22 mouse cellular contexts compared by ENCODE assay signal in genomic region chr6:107426529-107426928, GRCm38 (mm10).
A peak's percentile ranks its signal among the peaks of the same experiment; 100 is the strongest.
DNase-seq lines count a peak whose midpoint lies in the region; ATAC-seq and TF ChIP-seq lines count a peak whose summit lies in the region.
"Had no signal": no experiment of that assay in that cellular context is flagged by ENCODE, and none has a peak within 500 bp of the region (broad histone marks: within the 10 kb centered on the region; RNA-seq: fewer than 3 reads in every experiment).

No protein-coding gene starts in this region.

- H3K4me1 ChIP-seq in forebrain, embryonic 13.5 days = no peaks in the 10 kb centered on the region
- peaks cover 4% of the 10 kb centered on the region; the same call in 1 of the 2 replicates for H3K4me1 ChIP-seq in forebrain, embryonic 15.5 days
- H3K4me1 ChIP-seq in forebrain, embryonic 14.5 days (ENCODE audit: control insufficient read depth, insufficient read depth, low read length) = no peaks in the 10 kb centered on the region
- no peaks in the 10 kb centered on the region for H3K4me1 ChIP-seq in forebrain, embryonic 12.5 days
- H3K4me1 ChIP-seq in forebrain, postnatal 0 days (ENCODE audit: insufficient read depth) = no peaks in the 10 kb centered on the region
- H3K4me1 ChIP-seq in forebrain, embryonic 10.5 days = peaks cover 20% of the 10 kb centered on the region

- no peaks in the 10 kb centered on the region for H3K9me3 ChIP-seq in forebrain, embryonic 13.5 days (replicated peaks)
- no peaks in the 10 kb centered on the region for H3K9me3 ChIP-seq in forebrain, embryonic 15.5 days
- no peaks in the 10 kb centered on the region for H3K9me3 ChIP-seq in forebrain, embryonic 14.5 days (replicated peaks; ENCODE audit: control insufficient read depth, low read length)
- no peaks in the 10 kb centered on the region for H3K9me3 ChIP-seq in forebrain, embryonic 12.5 days
- H3K9me3 ChIP-seq in forebrain, postnatal 0 days (ENCODE audit: low read length) = no peaks in the 10 kb centered on the region
- no peaks in the 10 kb centered on the region for H3K9me3 ChIP-seq in forebrain, embryonic 10.5 days

- peak; percentile 36 for DNase-seq in forebrain, embryonic 14.5 days (ENCODE audit: low spot score)
- DNase-seq in forebrain, postnatal 0 days = no peak
- no peak for DNase-seq in forebrain, embryonic 10.5 days (ENCODE audit: extremely low spot score, low spot score)
- peak; percentile 40 for DNase-seq in brain, embryonic 14.5 days (ENCODE audit: low read depth)
- no peak for DNase-seq in spleen, adult 18-20 months
- DNase-seq: adrenal gland, adult 2 months; adrenal gland, adult 8-10 months; adrenal gland, postnatal 10 days; adrenal gland, postnatal 14 days; adrenal gland, postnatal 25 days; adrenal gland, postnatal 36 days; B cell, adult 2 months; cerebellum, adult 11 months; cerebellum, adult 11-12 months; cerebellum, adult 18-20 months had no signal

- H3K4me2 ChIP-seq in forebrain, embryonic 13.5 days = no peak overlapping the region
- H3K4me2 ChIP-seq in forebrain, embryonic 15.5 days (replicated peaks) = no peak overlapping the region
- no peak overlapping the region for H3K4me2 ChIP-seq in forebrain, embryonic 14.5 days (ENCODE audit: low read length)
- no peak overlapping the region for H3K4me2 ChIP-seq in forebrain, embryonic 12.5 days
- H3K4me2 ChIP-seq in forebrain, postnatal 0 days (ENCODE audit: low read depth) = no peak overlapping the region

- no peak overlapping the region for H3K9ac ChIP-seq in forebrain, embryonic 13.5 days
- no peak overlapping the region for H3K9ac ChIP-seq in forebrain, embryonic 15.5 days (replicated peaks)
- H3K9ac ChIP-seq in forebrain, embryonic 14.5 days (ENCODE audit: low read length) = no peak overlapping the region
- no peak overlapping the region for H3K9ac ChIP-seq in forebrain, embryonic 12.5 days
- H3K9ac ChIP-seq in forebrain, postnatal 0 days = no peak overlapping the region

- WGBS in forebrain, embryonic 13.5 days = 32% methylated on average over 3 of the region's 3 CpGs
- WGBS in forebrain, embryonic 15.5 days = 33% methylated on average over 3 of the region's 3 CpGs
- 45% methylated on average over 3 of the region's 3 CpGs for WGBS in forebrain, embryonic 14.5 days
- 39% methylated on average over 3 of the region's 3 CpGs for WGBS in forebrain, embryonic 12.5 days
- 41% methylated on average over 3 of the region's 3 CpGs for WGBS in forebrain, postnatal 0 days
- whole genome bisulfite sequencing in forebrain, embryonic 10.5 days = 82% methylated on average over 3 of the region's 3 CpGs

- H3K4me3 ChIP-seq in forebrain, embryonic 13.5 days = no peak overlapping the region
- no peak overlapping the region for H3K4me3 ChIP-seq in forebrain, embryonic 15.5 days
- no peak overlapping the region for H3K4me3 ChIP-seq in forebrain, embryonic 14.5 days (ENCODE audit: low read depth, low read length)
- no peak overlapping the region for H3K4me3 ChIP-seq in forebrain, embryonic 12.5 days (replicated peaks)
- H3K4me3 ChIP-seq in forebrain, postnatal 0 days (ENCODE audit: low read depth, low read length) = no peak overlapping the region
- no peak overlapping the region for H3K4me3 ChIP-seq in forebrain, embryonic 10.5 days

- ATAC-seq in forebrain, embryonic 13.5 days = peak; percentile 48; the same call in 1 of the 2 replicates
- ATAC-seq in forebrain, embryonic 15.5 days (replicated peaks) = no peak
- ATAC-seq in forebrain, embryonic 14.5 days = peak; percentile 58; the same call in 1 of the 2 replicates
- no peak for ATAC-seq in forebrain, embryonic 12.5 days (ENCODE audit: low FRiP score)
- ATAC-seq in forebrain, postnatal 0 days = peak; percentile 51; the same call in 1 of the 2 replicates
- ATAC-seq: activated CD4-positive, CD25-positive, alpha-beta regulatory T cell, adult 4 months; CD4-positive, CD25-positive, alpha-beta regulatory T cell, adult 4 months; Patski had no signal

- H3K27ac ChIP-seq in forebrain, embryonic 13.5 days = no peak overlapping the region
- H3K27ac ChIP-seq in forebrain, embryonic 15.5 days (replicated peaks) = no peak overlapping the region
- H3K27ac ChIP-seq in forebrain, embryonic 14.5 days (ENCODE audit: low read depth, low read length) = no peak overlapping the region
- H3K27ac ChIP-seq in forebrain, embryonic 12.5 days = no peak overlapping the region
- no peak overlapping the region for H3K27ac ChIP-seq in forebrain, postnatal 0 days (ENCODE audit: low read depth, low read length)
- no peak overlapping the region for H3K27ac ChIP-seq in forebrain, embryonic 10.5 days

- no peaks in the 10 kb centered on the region for H3K27me3 ChIP-seq in forebrain, embryonic 13.5 days
- no peaks in the 10 kb centered on the region for H3K27me3 ChIP-seq in forebrain, embryonic 15.5 days
- H3K27me3 ChIP-seq in forebrain, embryonic 14.5 days (replicated peaks; ENCODE audit: control insufficient read depth, insufficient read depth, low read length) = no peaks in the 10 kb centered on the region
- no peaks in the 10 kb centered on the region for H3K27me3 ChIP-seq in forebrain, embryonic 12.5 days
- no peaks in the 10 kb centered on the region for H3K27me3 ChIP-seq in forebrain, postnatal 0 days (ENCODE audit: insufficient read depth, low read length)
- H3K27me3 ChIP-seq in forebrain, embryonic 10.5 days (ENCODE audit: poor library complexity, severe bottlenecking) = no peaks in the 10 kb centered on the region
- H3K27me3 ChIP-seq: Patski had no signal

- TF ChIP-seq CTCF in forebrain, postnatal 0 days (IDR thresholded peaks at IDR 0.05; ENCODE audit: low read depth) = no peak
- no peak for TF ChIP-seq CTCF in brain, embryonic 14.5 days (IDR thresholded peaks at IDR 0.05; ENCODE audit: borderline replicate concordance, extremely low read depth, insufficient read depth, insufficient read length)

- TF ChIP-seq POLR2A in brain, embryonic 14.5 days (IDR thresholded peaks at IDR 0.05; ENCODE audit: borderline replicate concordance, extremely low read depth, insufficient read depth, insufficient read length, poor library complexity, severe bottlenecking) = no peak

- H3K36me3 ChIP-seq in forebrain, embryonic 13.5 days (ENCODE audit: poor library complexity, severe bottlenecking) = no peaks in the 10 kb centered on the region
- H3K36me3 ChIP-seq in forebrain, embryonic 15.5 days = no peaks in the 10 kb centered on the region
- H3K36me3 ChIP-seq in forebrain, embryonic 14.5 days (ENCODE audit: control insufficient read depth, insufficient read depth, low read length) = no peaks in the 10 kb centered on the region
- no peaks in the 10 kb centered on the region for H3K36me3 ChIP-seq in forebrain, embryonic 12.5 days (replicated peaks)
- no peaks in the 10 kb centered on the region for H3K36me3 ChIP-seq in forebrain, postnatal 0 days (ENCODE audit: insufficient read depth)
- no peaks in the 10 kb centered on the region for H3K36me3 ChIP-seq in forebrain, embryonic 10.5 days (replicated peaks)
- H3K36me3 ChIP-seq: G1E had no signal

Comparison
In these comparisons a context has a peak if more than half of its experiments do, and no peak if none do; other contexts are left out.
1. ATAC-seq: peak in forebrain, embryonic 13.5 days (single experiment), forebrain, embryonic 14.5 days (single experiment) and forebrain, postnatal 0 days (single experiment); none in forebrain, embryonic 15.5 days (single experiment) and forebrain, embryonic 12.5 days (single experiment).
2. DNase-seq: peak in forebrain, embryonic 14.5 days (single experiment) and brain, embryonic 14.5 days (single experiment); none in forebrain, postnatal 0 days (single experiment), forebrain, embryonic 10.5 days (single experiment) and spleen, adult 18-20 months (0 of 2).